Comparison of ENCODE assay signal across 26 mouse cellular contexts in genomic region chr16:6380924-6381323, GRCm38 (mm10).
DNase-seq lines count a peak whose midpoint lies in the region; ATAC-seq and TF ChIP-seq lines count a peak whose summit lies in the region.
"Had no signal": no experiment of that assay in that cellular context is flagged by ENCODE, and none has a peak within 500 bp of the region (broad histone marks: within the 10 kb centered on the region; RNA-seq: fewer than 3 reads in every experiment).

No protein-coding gene starts in this region.

- no peak for ATAC-seq in megakaryocyte progenitor cell, adult 5-6 weeks (replicated peaks; ENCODE audit: poor library complexity)
- ATAC-seq: forebrain, embryonic 14.5 days; forebrain, postnatal 0 days; hindbrain, embryonic 16.5 days; Patski had no signal

- intact Hi-C loops in heart, postnatal 25 days (cut with DNase I): no loop called here

- no peak overlapping the region for H3K4me3 ChIP-seq in layer of hippocampus, adult 2 months
- H3K4me3 ChIP-seq: embryonic facial prominence, embryonic 12.5 days; embryonic facial prominence, embryonic 15.5 days; hindbrain, embryonic 10.5 days; hindbrain, embryonic 13.5 days had no signal

- DNase-seq in heart, adult 11 months: peak; percentile 52
- no peak for DNase-seq in heart, postnatal 25 days (ENCODE audit: low spot score)
- DNase-seq in layer of hippocampus, adult 2 months (ENCODE audit: low spot score in 2 of 2): peak in 1 of 2 experiments; percentile 54
- no peak for DNase-seq in layer of hippocampus, postnatal 10 days (ENCODE audit: low spot score in 2 of 2)
- peak; percentile 25 for DNase-seq in right cerebral cortex, adult 18-20 months
- no peak for DNase-seq in right cerebral cortex, postnatal 36 days (ENCODE audit: low spot score in 2 of 2)
- DNase-seq in brain, adult 2 months (ENCODE audit: low read depth, low spot score): peak; percentile 63
- DNase-seq: adrenal gland, postnatal 10 days; adrenal gland, postnatal 36 days; B cell, adult 2 months; cerebellum, adult 11 months; cerebellum, adult 2 months; cerebellum, adult 9-11 months; cerebellum, postnatal 25 days; forebrain, postnatal 0 days; gastrocnemius, postnatal 10 days; gastrocnemius, postnatal 36 days; heart, postnatal 36 days had no signal

- H3K27ac ChIP-seq in layer of hippocampus, adult 2 months: peak overlapping the region; percentile 10; the same call in 1 of the 2 replicates
- H3K27ac ChIP-seq: embryonic facial prominence, embryonic 12.5 days; embryonic facial prominence, embryonic 15.5 days; hindbrain, embryonic 10.5 days had no signal

- no peak for TF ChIP-seq CTCF in layer of hippocampus, adult 2 months (conservative IDR thresholded peaks at IDR 0.05)

Comparison
In these comparisons a context has a peak if more than half of its experiments do, and no peak if none do; other contexts are left out.
1. DNase-seq: peak in heart, adult 11 months (single experiment), right cerebral cortex, adult 18-20 months (single experiment) and brain, adult 2 months (single experiment); none in heart, postnatal 25 days (single experiment), layer of hippocampus, postnatal 10 days (0 of 2) and right cerebral cortex, postnatal 36 days (0 of 2).